Mouse (Mus musculus): ENCODE results near the gene Lrat.

GRCm38 (mm10) chr3:82908671-82909070 lies 4.9 kb upstream of the Lrat start:
- TF ChIP-seq CTCF (IDR thresholded peaks at IDR 0.05; ENCODE audit: borderline replicate concordance, insufficient read depth, low read depth, low read length) (no peak), POLR2A (IDR thresholded peaks at IDR 0.05; ENCODE audit: borderline replicate concordance, insufficient read depth, low read length) (no peak)
